Mouse (Mus musculus) intestine, embryonic 16.5 days (tissue): ENCODE data around the gene Irgq. TPM values are rescaled to one million over a fixed set of nuclear protein-coding genes. Genes with fewer than 3 reads are reported as not detected.
A peak's percentile ranks its signal among the peaks of the same experiment; 100 is the strongest.

Experiments used
- ATAC-seq: fragments of 200-750 bp; cut with Nextera tagmentation; 2 replicates; pipeline ENCODE4 v1.8.0; 2017; ENCODE audit warnings: moderate TSS enrichment, moderate library complexity
- H3K27ac ChIP-seq: fragments of 300-500 bp; sonication (generic); 2 replicates; pipeline ENCODE4 v1.5.1; 2014; ENCODE audit warnings: mild to moderate bottlenecking, low read length
- H3K27me3 ChIP-seq: fragments of 300-500 bp; sonication (generic); replicated peaks from 2 replicates; pipeline ENCODE4 v1.6.1; 2014; ENCODE audit warnings: low read length, control low read depth, mixed read lengths; ENCODE audit not compliant: control insufficient read depth, insufficient read depth
- H3K36me3 ChIP-seq: fragments of 300-500 bp; sonication (generic); 2 replicates; pipeline ENCODE4 v1.6.1; 2014; ENCODE audit warnings: low read length, control low read depth; ENCODE audit not compliant: control insufficient read depth, insufficient read depth
- H3K4me1 ChIP-seq: fragments of 300-500 bp; sonication (generic); 2 replicates; pipeline ENCODE4 v1.6.1; 2014; ENCODE audit warnings: low read length, control low read depth, mixed read lengths; ENCODE audit not compliant: control insufficient read depth, insufficient read depth
- H3K4me2 ChIP-seq: fragments of 300-500 bp; sonication (generic); 2 replicates; pipeline ENCODE4 v1.6.1; 2014; ENCODE audit warnings: low read depth, low read length, control low read depth
- H3K4me3 ChIP-seq: fragments of 300-500 bp; sonication (generic); 2 replicates; pipeline ENCODE4 v1.5.1; 2014; ENCODE audit warnings: mild to moderate bottlenecking, low read length
- H3K9ac ChIP-seq: fragments of 300-500 bp; sonication (generic); 2 replicates; pipeline ENCODE4 v1.6.1; 2014; ENCODE audit warnings: low read depth, low read length
- H3K9me3 ChIP-seq: fragments of 300-500 bp; sonication (generic); 2 replicates; pipeline ENCODE4 v1.6.1; 2016; ENCODE audit warnings: low read length, control low read depth; ENCODE audit not compliant: control insufficient read depth
- WGBS: fragments of 180-500 bp; shearing (Covaris S2); extraction: QIAGEN DNeasy Blood & Tissue Kit; methylation state at CpG from one replicate; pipeline ENCODE4 v1.1.7; 2014; 5-methylcytosine and 5-hydroxymethylcytosine counted together
- polyA plus RNA-seq: library from polyadenylated mRNA; unstranded; fragments of >200 nt; fragmentation: Nextera tagmentation; extraction: Ambion mirVana; gene quantifications from 2 replicates; pipeline ENCODE4 v1.2.1, GENCODE M21; 2015

The Irgq gene
- polyA plus RNA-seq, 1 experiment from 2014 or later, result 3.3 TPM

- H3K27ac ChIP-seq, result no peak overlapping the region
- 83% methylated on average over 8 of the region's 8 CpGs for WGBS
- H3K4me3 ChIP-seq, result no peak overlapping the region
- no peak overlapping the region for H3K9ac ChIP-seq
- no peak overlapping the region for H3K4me2 ChIP-seq
- ATAC-seq, result no peak
- H3K27me3 ChIP-seq, result no peaks in the 10 kb centered on the region
- H3K4me1 ChIP-seq, result no peaks in the 10 kb centered on the region
- no peaks in the 10 kb centered on the region for H3K9me3 ChIP-seq
- no peaks in the 10 kb centered on the region for H3K36me3 ChIP-seq
These were observed 42.2 kb upstream of the Irgq start for GRCm38 (mm10) chr7:24488303-24488702.

- peak; percentile 45; the same call in 1 of the 2 replicates for ATAC-seq
- Histone ChIP-seq H3K4me1 (peaks cover 19% of the 10 kb centered on the region; the same call in 1 of the 2 replicates), H3K27ac (no peak overlapping the region), H3K36me3 (no peaks in the 10 kb centered on the region), H3K9ac (peak overlapping the region; percentile 40; the same call in 1 of the 2 replicates), H3K9me3 (peaks cover 6% of the 10 kb centered on the region; the same call in 1 of the 2 replicates), H3K4me2 (peak overlapping the region; percentile 64), H3K4me3 (peak overlapping the region; percentile 37), H3K27me3 (peaks cover 32% of the 10 kb centered on the region)
- 10% methylated on average over 43 of the region's 43 CpGs for WGBS
These were observed 30.5 kb upstream of the Irgq start for GRCm38 (mm10) chr7:24499856-24500577.

- Histone ChIP-seq H3K27ac (no peak overlapping the region), H3K9me3 (peaks cover 6% of the 10 kb centered on the region; the same call in 1 of the 2 replicates), H3K27me3 (peaks cover 32% of the 10 kb centered on the region), H3K4me2 (no peak overlapping the region), H3K4me1 (peaks cover 26% of the 10 kb centered on the region), H3K9ac (no peak overlapping the region), H3K36me3 (no peaks in the 10 kb centered on the region), H3K4me3 (no peak overlapping the region)
- ATAC-seq, result no peak
- 36% methylated on average over 7 of the region's 7 CpGs for WGBS
These were observed 29.6 kb upstream of the Irgq start for GRCm38 (mm10) chr7:24500929-24501328.

- no peak for ATAC-seq
- Histone ChIP-seq H3K9ac (no peak overlapping the region), H3K4me2 (no peak overlapping the region), H3K27me3 (peaks cover 32% of the 10 kb centered on the region), H3K9me3 (peaks cover 6% of the 10 kb centered on the region; the same call in 1 of the 2 replicates), H3K36me3 (no peaks in the 10 kb centered on the region), H3K4me1 (peaks cover 32% of the 10 kb centered on the region), H3K4me3 (no peak overlapping the region), H3K27ac (no peak overlapping the region)
- 46% methylated on average over 21 of the region's 21 CpGs for WGBS
These were observed 29.0 kb upstream of the Irgq start for GRCm38 (mm10) chr7:24501492-24501891.

- Histone ChIP-seq H3K4me1 (peaks cover 42% of the 10 kb centered on the region), H3K4me2 (no peak overlapping the region), H3K4me3 (no peak overlapping the region), H3K9ac (no peak overlapping the region), H3K27me3 (peaks cover 24% of the 10 kb centered on the region), H3K9me3 (peaks cover 6% of the 10 kb centered on the region; the same call in 1 of the 2 replicates), H3K36me3 (no peaks in the 10 kb centered on the region), H3K27ac (no peak overlapping the region)
- 16% methylated on average over 10 of the region's 10 CpGs for WGBS
- no peak for ATAC-seq
These were observed 26.5 kb upstream of the Irgq start for GRCm38 (mm10) chr7:24504004-24504403.

GRCm38 (mm10) chr7:24504868-24505267, 25.6 kb upstream of the Irgq start:
- H3K4me3 ChIP-seq, result no peak overlapping the region
- ATAC-seq, result no peak
- H3K4me2 ChIP-seq, result no peak overlapping the region
- H3K27me3 ChIP-seq, result peaks cover 15% of the 10 kb centered on the region
- H3K9ac ChIP-seq, result no peak overlapping the region
- 27% methylated on average over 4 of the region's 4 CpGs for WGBS
- peaks cover 6% of the 10 kb centered on the region; the same call in 1 of the 2 replicates for H3K9me3 ChIP-seq
- no peak overlapping the region for H3K27ac ChIP-seq
- no peaks in the 10 kb centered on the region for H3K36me3 ChIP-seq
- peaks cover 43% of the 10 kb centered on the region for H3K4me1 ChIP-seq

GRCm38 (mm10) chr7:24505447-24506064, 24.9 kb upstream of the Irgq start:
- H3K36me3 ChIP-seq, result no peaks in the 10 kb centered on the region
- peaks cover 8% of the 10 kb centered on the region; the same call in 1 of the 2 replicates for H3K27me3 ChIP-seq
- WGBS, result 30% methylated on average over 15 of the region's 15 CpGs
- H3K9ac ChIP-seq, result no peak overlapping the region
- H3K9me3 ChIP-seq, result peaks cover 6% of the 10 kb centered on the region; the same call in 1 of the 2 replicates
- no peak overlapping the region for H3K27ac ChIP-seq
- no peak overlapping the region; the same call in 1 of the 2 replicates for H3K4me2 ChIP-seq
- ATAC-seq, result no peak
- H3K4me3 ChIP-seq, result no peak overlapping the region
- H3K4me1 ChIP-seq, result peaks cover 37% of the 10 kb centered on the region

GRCm38 (mm10) chr7:24506065-24506459, 24.4 kb upstream of the Irgq start:
- Histone ChIP-seq H3K4me3 (peak overlapping the region; percentile 72), H3K27ac (peak overlapping the region; percentile 97), H3K9me3 (peaks cover 4% of the 10 kb centered on the region; the same call in 1 of the 2 replicates), H3K4me2 (peak overlapping the region; percentile 89), H3K9ac (peak overlapping the region; percentile 92), H3K4me1 (peaks cover 37% of the 10 kb centered on the region), H3K27me3 (peaks cover 3% of the 10 kb centered on the region; the same call in 1 of the 2 replicates), H3K36me3 (no peaks in the 10 kb centered on the region)
- no peak for ATAC-seq
- 11% methylated on average over 3 of the region's 3 CpGs for WGBS

GRCm38 (mm10) chr7:24506476-24506837, 24.0 kb upstream of the Irgq start:
- peak overlapping the region; percentile 89 for H3K4me2 ChIP-seq
- 2% methylated on average over 12 of the region's 12 CpGs for WGBS
- H3K4me3 ChIP-seq, result peak overlapping the region; percentile 72
- peaks cover 37% of the 10 kb centered on the region for H3K4me1 ChIP-seq
- H3K27ac ChIP-seq, result peak overlapping the region; percentile 97
- peaks cover 2% of the 10 kb centered on the region; the same call in 1 of the 2 replicates for H3K27me3 ChIP-seq
- no peak; the same call in 1 of the 2 replicates for ATAC-seq
- H3K9ac ChIP-seq, result peak overlapping the region; percentile 92
- H3K9me3 ChIP-seq, result peaks cover 2% of the 10 kb centered on the region; the same call in 1 of the 2 replicates
- H3K36me3 ChIP-seq, result no peaks in the 10 kb centered on the region
